Mouse (Mus musculus) CH12.LX (cell line): ENCODE results near the gene Gucy2c.

ENCODE experiments used
- CTCF ChIP-seq, 2 experiments: IDR thresholded peaks in 1 of 2; conservative IDR thresholded peaks in 1 of 2; 2 replicates each; pipeline ENCODE4 v1.5.1; 2011 to 2012; ENCODE audit warnings: low read depth in 2 of 2, low read length in 2 of 2, improper control_type of control experiment in 1 of 2, inconsistent platforms in 1 of 2, mild to moderate bottlenecking in 1 of 2, moderate library complexity in 1 of 2
- EP300 ChIP-seq: IDR thresholded peaks from 2 replicates; pipeline ENCODE4 v1.6.1; 2011; ENCODE audit warnings: low read length, improper control_type of control experiment
- MAFK ChIP-seq: IDR thresholded peaks from 2 replicates; pipeline ENCODE4 v1.6.1; 2011; ENCODE audit warnings: low read length, improper control_type of control experiment; ENCODE audit not compliant: insufficient replicate concordance
- MAX ChIP-seq: IDR thresholded peaks from 2 replicates; pipeline ENCODE4 v1.6.1; 2011; ENCODE audit warnings: low read length, improper control_type of control experiment
- POLR2A ChIP-seq: IDR thresholded peaks from 2 replicates; pipeline ENCODE4 v1.6.1; 2011; ENCODE audit warnings: low read depth, mild to moderate bottlenecking, improper control_type of control experiment, low read length
- TCF12 ChIP-seq: IDR thresholded peaks from 2 replicates; pipeline ENCODE4 v1.6.1; 2014; ENCODE audit warnings: low read depth, mild to moderate bottlenecking, inconsistent platforms, low read length, improper control_type of control experiment
- UBTF ChIP-seq: IDR thresholded peaks from 2 replicates; pipeline ENCODE4 v1.6.1; 2012; ENCODE audit warnings: low read depth, mild to moderate bottlenecking, inconsistent platforms, low read length, improper control_type of control experiment, moderate library complexity
- USF2 ChIP-seq: conservative IDR thresholded peaks from 2 replicates; pipeline ENCODE4 v1.6.1; 2011; ENCODE audit warnings: low read depth, low read length, improper control_type of control experiment
- ZKSCAN1 ChIP-seq: IDR thresholded peaks from 2 replicates; pipeline ENCODE4 v1.6.1; 2012; ENCODE audit warnings: low read depth, inconsistent platforms, low read length, improper control_type of control experiment, borderline replicate concordance

GRCm38 (mm10) chr6:136655786-136656185 lies 125.8 kb downstream of the Gucy2c start:
- TF ChIP-seq CTCF (conservative IDR thresholded peaks at IDR 0.05 in 1 of 2, IDR thresholded peaks at IDR 0.05 in 1 of 2; ENCODE audit: low read depth in 2 of 2, low read length in 2 of 2) (no peak), TCF12 (no peak), MAX (no peak), EP300 (no peak), ZKSCAN1 (no peak), USF2 (no peak), MAFK (no peak), POLR2A (no peak), UBTF (no peak)
